Mouse (Mus musculus): Measurements from ENCODE around the gene Fam214b. TPM values are rescaled to one million over a fixed set of nuclear protein-coding genes. Genes with fewer than 3 reads are reported as not detected.

Gene Fam214b
- 10 to 100 TPM; 25.3 to 30.3 (median 26.4) TPM for total RNA-seq (2022)

GRCm38 (mm10) chr4:43045659-43046302, at the start of gene Fam214b:
Fam214b (minus strand) TSS chr4:43046220.
- peak; percentile 98 for DNase-seq (ENCODE audit: low spot score in 2 of 2)

GRCm38 (mm10) chr4:43091183-43091582, 45.2 kb upstream of the Fam214b start:
- DNase-seq (ENCODE audit: low spot score in 2 of 2) = no peak

GRCm38 (mm10) chr4:43089950-43090349, 43.9 kb upstream of the Fam214b start:
- no peak for DNase-seq (ENCODE audit: low spot score in 2 of 2)

- no peak for DNase-seq (ENCODE audit: low spot score in 2 of 2)
These were observed 36.4 kb upstream of the Fam214b start for GRCm38 (mm10) chr4:43082458-43082857.

GRCm38 (mm10) chr4:43078071-43078718, 32.2 kb upstream of the Fam214b start:
- no peak for DNase-seq (ENCODE audit: low spot score in 2 of 2)

- DNase-seq (ENCODE audit: low spot score in 2 of 2) = no peak
These were observed 28.9 kb upstream of the Fam214b start for GRCm38 (mm10) chr4:43074923-43075322.

GRCm38 (mm10) chr4:43065471-43065870, 19.5 kb upstream of the Fam214b start:
- no peak for DNase-seq (ENCODE audit: low spot score in 2 of 2)

GRCm38 (mm10) chr4:43060286-43060685, 14.3 kb upstream of the Fam214b start:
- no peak for DNase-seq (ENCODE audit: low spot score in 2 of 2)

- DNase-seq (ENCODE audit: low spot score in 2 of 2) = no peak
These were observed 13.7 kb upstream of the Fam214b start for GRCm38 (mm10) chr4:43059697-43060096.

GRCm38 (mm10) chr4:43058753-43059654, 13.0 kb upstream of the Fam214b start, which contains the start of gene Unc13b:
Unc13b (plus strand) TSS chr4:43058953.
- DNase-seq (ENCODE audit: low spot score in 2 of 2) = peak; percentile 50 to 71

- DNase-seq (ENCODE audit: low spot score in 2 of 2) = no peak
These were observed 12.4 kb upstream of the Fam214b start for GRCm38 (mm10) chr4:43058392-43058752.

- no peak for DNase-seq (ENCODE audit: low spot score in 2 of 2)
These were observed 11.6 kb upstream of the Fam214b start for GRCm38 (mm10) chr4:43057654-43058053.

- DNase-seq (ENCODE audit: low spot score in 2 of 2) = no peak
These were observed 6.6 kb upstream of the Fam214b start for GRCm38 (mm10) chr4:43052627-43053026.

GRCm38 (mm10) chr4:43047231-43047630, 1.2 kb upstream of the Fam214b start:
- peak; percentile 53 to 56 for DNase-seq (ENCODE audit: low spot score in 2 of 2)

GRCm38 (mm10) chr4:43046607-43047006, 587 bp upstream of the Fam214b start:
- no peak for DNase-seq (ENCODE audit: low spot score in 2 of 2)

- DNase-seq (ENCODE audit: low spot score in 2 of 2) = no peak
These were observed 748 bp downstream of the Fam214b start for GRCm38 (mm10) chr4:43045285-43045658.

- DNase-seq (ENCODE audit: low spot score in 2 of 2) = no peak
These were observed 1.3 kb downstream of the Fam214b start for GRCm38 (mm10) chr4:43044673-43045072.

- no peak for DNase-seq (ENCODE audit: low spot score in 2 of 2)
These were observed 2.2 kb downstream of the Fam214b start for GRCm38 (mm10) chr4:43043644-43044357.

- no peak for DNase-seq (ENCODE audit: low spot score in 2 of 2)
These were observed 5.0 kb downstream of the Fam214b start for GRCm38 (mm10) chr4:43040881-43041547.

GRCm38 (mm10) chr4:43040114-43040572, 5.9 kb downstream of the Fam214b start:
- peak; percentile 95 to 97 for DNase-seq (ENCODE audit: low spot score in 2 of 2)

- no peak for DNase-seq (ENCODE audit: low spot score in 2 of 2)
These were observed 6.4 kb downstream of the Fam214b start for GRCm38 (mm10) chr4:43039609-43040008.

Data from gastrocnemius, adult 8-10 months (tissue).